Mouse (Mus musculus): ENCODE measurements around the gene Ankrd42. TPM values are rescaled to one million over a fixed set of nuclear protein-coding genes. Genes with fewer than 3 reads are reported as not detected.

Gene Ankrd42
- polyA plus RNA-seq, 1 experiment from 2014 or later: 3.9 TPM

GRCm38 (mm10) chr7:92546763-92547162, 90.2 kb downstream of the Ankrd42 start:
- Histone ChIP-seq H3K27me3 (ENCODE audit: control insufficient read depth, insufficient read depth, low read length) (no peaks in the 10 kb centered on the region), H3K4me3 (replicated peaks; ENCODE audit: low read length) (no peak overlapping the region), H3K36me3 (ENCODE audit: control insufficient read depth, insufficient read depth, low read length) (no peaks in the 10 kb centered on the region), H3K27ac (ENCODE audit: low read length) (no peak overlapping the region), H3K4me1 (ENCODE audit: control insufficient read depth, insufficient read depth, low read length) (no peaks in the 10 kb centered on the region), H3K4me2 (ENCODE audit: low read depth, low read length) (no peak overlapping the region), H3K9ac (ENCODE audit: low read length) (no peak overlapping the region), H3K9me3 (replicated peaks; ENCODE audit: control insufficient read depth, low read length) (no peaks in the 10 kb centered on the region)
- no peak for ATAC-seq (ENCODE audit: insufficient read depth, low FRiP score)
- 71% methylated on average over 2 of the region's 2 CpGs for WGBS

GRCm38 (mm10) chr7:92532351-92533036, 104.4 kb downstream of the Ankrd42 start:
- ATAC-seq (ENCODE audit: insufficient read depth, low FRiP score): no peak
- Histone ChIP-seq H3K4me1 (ENCODE audit: control insufficient read depth, insufficient read depth, low read length) (no peaks in the 10 kb centered on the region), H3K36me3 (ENCODE audit: control insufficient read depth, insufficient read depth, low read length) (no peaks in the 10 kb centered on the region), H3K9ac (ENCODE audit: low read length) (no peak overlapping the region), H3K9me3 (replicated peaks; ENCODE audit: control insufficient read depth, low read length) (no peaks in the 10 kb centered on the region), H3K4me3 (replicated peaks; ENCODE audit: low read length) (no peak overlapping the region), H3K4me2 (ENCODE audit: low read depth, low read length) (no peak overlapping the region), H3K27ac (ENCODE audit: low read length) (no peak overlapping the region), H3K27me3 (ENCODE audit: control insufficient read depth, insufficient read depth, low read length) (no peaks in the 10 kb centered on the region)
- 68% methylated on average over 6 of the region's 6 CpGs for WGBS

Other genes starting within 250 kb of the Ankrd42 start
- gene Ccdc90b, start 76.0 kb downstream of the Ankrd42 start, polyA plus RNA-seq (2015; fragmentation: Nextera tagmentation; extraction: Ambion mirVana): 42.2 and 49.3 TPM in 2 replicates
- 17.0 and 21.2 TPM in 2 replicates for gene Pcf11, start 32.8 kb upstream of the Ankrd42 start, polyA plus RNA-seq (2015; fragmentation: Nextera tagmentation; extraction: Ambion mirVana)
- gene Rab30, start 104.5 kb upstream of the Ankrd42 start, polyA plus RNA-seq (2015; fragmentation: Nextera tagmentation; extraction: Ambion mirVana): 20.9 and 24.1 TPM in 2 replicates
- 9.2 and 10.6 TPM in 2 replicates for gene Ddias, start 237.1 kb upstream of the Ankrd42 start, polyA plus RNA-seq (2015; fragmentation: Nextera tagmentation; extraction: Ambion mirVana)
- gene Prcp, start 237.3 kb upstream of the Ankrd42 start, polyA plus RNA-seq (2015; fragmentation: Nextera tagmentation; extraction: Ambion mirVana): 24.3 and 24.7 TPM in 2 replicates

All from stomach, embryonic 16.5 days (tissue).